Mouse (Mus musculus): Measurements from ENCODE around the gene Abca13. TPM values are rescaled to one million over a fixed set of nuclear protein-coding genes. Genes with fewer than 3 reads are reported as not detected.

Abca13 gene
- total RNA-seq, 2 experiments from 2014 or later = 0.02 to 0.03 TPM

DNA sequence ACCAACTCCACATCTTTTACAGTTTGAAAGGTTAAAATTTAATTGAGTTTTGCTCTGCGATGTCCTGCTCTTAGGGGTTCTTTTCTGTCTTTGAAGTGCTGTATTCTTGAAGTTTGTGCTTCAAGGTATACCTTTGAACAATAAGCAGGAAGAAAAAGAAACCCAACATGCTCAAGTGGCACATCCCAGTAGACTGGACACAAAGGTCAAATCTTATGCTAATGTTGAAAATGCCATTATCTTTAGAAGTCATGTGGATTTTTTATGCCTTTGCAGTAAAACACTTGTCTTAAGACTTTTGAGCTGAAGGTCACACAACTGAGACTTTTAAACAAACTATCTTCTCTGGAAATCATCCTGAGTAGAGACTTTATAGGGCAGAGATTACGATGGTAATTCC is 493.2 kb downstream of the Abca13 start:
- H3K4me3 ChIP-seq = no peak overlapping the region
- TF ChIP-seq CTCF (conservative IDR thresholded peaks at IDR 0.05) = no peak
- no peak for DNase-seq (ENCODE audit: low spot score in 2 of 2)
- no peak overlapping the region for H3K27ac ChIP-seq

DNA sequence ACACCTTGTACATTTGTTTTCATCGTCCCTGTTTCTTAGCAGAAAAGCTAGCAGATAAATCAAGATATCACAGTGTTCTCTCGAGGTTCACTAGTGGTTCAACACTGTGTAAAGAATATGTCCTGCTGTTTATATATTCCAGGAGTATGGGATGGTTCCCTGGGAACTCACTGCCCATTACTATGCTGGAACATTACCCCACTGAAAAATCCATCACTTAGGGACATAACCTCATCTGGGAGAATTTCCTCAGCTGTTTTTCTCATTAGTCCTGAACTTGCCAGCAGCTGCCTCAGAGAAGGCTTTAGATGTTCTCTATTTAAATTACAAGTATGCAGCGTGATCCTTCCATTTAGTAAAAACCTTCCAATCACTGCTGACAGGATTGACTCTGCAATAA is 513.4 kb downstream of the Abca13 start:
- H3K4me3 ChIP-seq = no peak overlapping the region
- no peak for TF ChIP-seq CTCF (conservative IDR thresholded peaks at IDR 0.05)

DNA sequence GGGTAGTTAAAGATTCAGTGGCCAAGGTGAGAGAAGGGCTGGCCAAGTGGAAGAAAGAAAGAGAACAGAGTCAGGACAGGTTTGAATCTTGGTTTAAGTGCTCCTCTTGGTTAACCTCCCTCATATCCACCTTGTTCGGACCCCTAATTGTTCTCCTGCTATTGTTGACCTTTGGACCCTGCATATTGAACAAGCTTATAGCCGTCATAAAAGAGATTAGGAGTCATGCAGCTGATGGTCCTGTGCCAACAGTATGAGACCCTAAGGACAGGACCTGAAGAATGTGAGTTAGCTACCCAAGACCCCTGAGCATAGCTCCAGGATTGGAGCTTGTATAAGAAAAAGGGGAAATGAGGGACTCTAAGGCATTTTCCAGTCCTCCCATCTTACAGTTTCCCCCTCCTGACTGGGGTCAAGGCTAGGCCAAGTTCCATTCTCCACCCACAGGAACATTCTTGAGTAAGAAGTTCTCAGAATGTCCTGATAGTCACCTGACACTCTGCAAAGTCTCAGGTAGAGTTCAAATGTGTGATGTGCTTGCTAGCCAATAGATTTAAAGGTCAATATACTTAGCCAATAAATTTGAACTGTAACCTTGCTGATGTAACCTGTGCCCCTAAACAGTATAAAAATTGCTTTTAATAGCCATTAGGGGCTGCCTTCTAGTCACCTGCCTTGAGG is 536.2 kb downstream of the Abca13 start:
- DNase-seq (ENCODE audit: low spot score in 2 of 2) = no peak
- no peak overlapping the region for H3K4me3 ChIP-seq
- no peak overlapping the region for H3K27ac ChIP-seq
- no peak for TF ChIP-seq CTCF (conservative IDR thresholded peaks at IDR 0.05)

More for the DNA sequence above, 513.4 kb downstream of the Abca13 start:
- no peak overlapping the region for H3K27ac ChIP-seq
- no peak for DNase-seq (ENCODE audit: low spot score in 2 of 2)

DNA sequence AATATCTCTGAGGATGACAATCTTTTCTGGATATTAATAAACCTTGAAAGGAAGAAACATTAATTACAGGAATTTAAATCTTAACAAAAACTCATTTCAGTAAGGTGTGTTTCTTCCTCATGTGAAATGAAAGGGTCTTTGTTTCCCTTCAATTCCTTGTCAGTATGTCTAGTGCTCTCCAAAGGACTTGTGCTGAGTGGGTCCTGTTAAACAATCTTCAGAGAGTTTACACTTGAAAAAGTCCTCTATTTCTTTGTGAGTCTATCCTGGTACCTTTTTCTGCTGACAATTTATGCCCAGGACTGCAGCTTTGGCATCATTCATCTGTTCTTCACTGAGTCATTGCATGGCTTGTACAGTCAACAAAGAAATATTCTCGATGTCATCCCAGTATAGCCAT is 539.6 kb downstream of the Abca13 start:
- no peak for DNase-seq (ENCODE audit: low spot score in 2 of 2)
- Histone ChIP-seq H3K4me3 (no peak overlapping the region), H3K27ac (no peak overlapping the region)
- no peak for TF ChIP-seq CTCF (conservative IDR thresholded peaks at IDR 0.05)

Other genes with a start within 250 kb of the Abca13 start
- under 1 TPM in 1 of 2 experiments, not detected in 1; 0.05 TPM for gene Pkd1l1, start 218.7 kb upstream of the Abca13 start, total RNA-seq (2021)
- 10 to 100 TPM; 14.1 to 15.3 TPM for gene Hus1, start 180.8 kb upstream of the Abca13 start, total RNA-seq (2021)
- gene Gm11992, start 143.3 kb upstream of the Abca13 start, total RNA-seq (2021) = 1 to 10 TPM; 1.3 to 1.6 TPM
- gene Sun3, start 143.0 kb upstream of the Abca13 start, total RNA-seq (2021) = under 1 TPM; 0.41 to 0.98 TPM
- gene Upp1, start 73.8 kb upstream of the Abca13 start, total RNA-seq (2021) = 1 to 10 TPM; 4.7 to 5.4 TPM